Mouse (Mus musculus) mouse trophoblast stem cell (cell line): ENCODE results near the gene Fbxo6.

Experiments
- in situ Hi-C, 2 experiments: fragments of 300-500 bp; cut with MseI, MboI; formaldehyde crosslinking; loops; 2 replicates in 1 of 2; 3 replicates in 1 of 2; pipeline ENCODE4 v1.15.1; 2025

Fbxo6 gene

DNA sequence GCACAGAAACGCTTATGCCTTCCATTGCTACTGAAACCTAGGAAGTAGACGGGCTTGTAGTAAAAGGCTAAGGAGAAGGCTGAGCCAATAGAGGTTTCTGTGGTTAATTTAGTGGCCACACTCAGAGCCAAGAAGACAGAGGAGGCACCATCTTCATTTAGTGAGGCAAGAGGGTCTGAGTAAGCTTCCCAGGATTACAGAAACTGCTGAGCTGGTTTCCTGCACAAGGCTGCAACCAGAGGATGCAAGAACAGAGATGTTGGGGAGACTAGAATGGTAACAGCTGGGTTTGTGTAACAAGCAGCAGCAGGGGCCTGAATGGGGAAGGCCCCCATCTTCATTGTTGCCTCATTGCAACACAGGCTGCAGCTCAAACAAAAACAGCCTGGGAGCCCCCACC lies 23.3 kb downstream of the Fbxo6 start:
- in situ Hi-C loops = no loop called here

DNA sequence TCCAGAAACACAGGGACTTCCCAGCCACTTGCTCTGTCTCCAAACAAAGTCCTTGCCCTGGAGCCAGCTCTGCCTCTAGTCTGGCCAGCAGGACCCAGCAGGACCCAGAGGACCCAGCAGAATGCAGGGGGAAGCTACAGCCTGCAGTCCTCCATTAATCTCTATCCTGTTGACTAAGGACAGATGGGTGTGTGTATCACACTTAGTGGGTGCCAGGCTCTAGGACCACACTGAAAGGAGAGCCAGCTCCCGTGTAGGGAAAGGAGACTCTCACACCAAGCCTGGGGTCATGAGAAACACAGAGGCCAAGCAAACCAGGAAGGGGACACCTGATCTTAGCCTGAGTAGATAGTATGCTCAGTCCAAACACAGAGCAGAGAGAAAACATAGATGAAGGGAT lies 23.7 kb downstream of the Fbxo6 start:
- in situ Hi-C loops = no loop called here

- in situ Hi-C loops = no loop called here
Measured at GRCm38 (mm10) chr4:148122694-148123066, 29.3 kb downstream of the Fbxo6 start.

DNA sequence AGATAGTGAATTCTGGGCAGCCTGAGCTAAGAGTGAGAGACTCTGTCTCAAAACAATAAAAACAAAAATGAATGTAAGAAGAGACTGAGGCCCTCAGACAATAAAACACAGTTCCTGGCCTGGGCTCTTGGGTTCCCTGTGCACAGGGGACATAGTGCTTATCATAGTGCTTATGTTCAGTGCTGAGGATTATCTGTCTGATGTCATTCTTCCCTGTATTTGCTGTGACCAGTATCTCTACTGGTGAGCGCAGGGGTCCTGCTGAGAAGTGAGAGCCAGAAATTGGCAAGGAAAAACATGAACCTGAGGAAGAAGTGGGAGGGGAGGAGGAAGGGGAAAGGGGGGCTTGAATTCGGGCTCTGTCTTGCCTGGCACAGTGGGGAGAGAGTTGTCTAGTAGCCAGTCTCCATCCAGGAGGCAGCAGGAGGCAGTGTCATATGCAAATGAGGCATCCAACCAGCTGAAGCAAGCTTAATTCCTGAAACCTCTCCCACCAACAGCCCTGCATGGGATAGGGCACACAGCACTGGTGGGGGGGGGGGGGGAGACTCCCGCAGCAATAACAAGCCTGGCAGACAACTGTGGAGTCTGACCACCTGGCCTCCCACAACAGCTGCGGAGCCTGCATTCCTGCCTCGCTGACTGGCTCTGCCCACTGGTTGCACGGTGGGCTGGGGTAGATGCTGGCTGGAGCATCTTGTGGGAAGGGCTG lies 29.8 kb downstream of the Fbxo6 start:
- in situ Hi-C loops = no loop called here

DNA sequence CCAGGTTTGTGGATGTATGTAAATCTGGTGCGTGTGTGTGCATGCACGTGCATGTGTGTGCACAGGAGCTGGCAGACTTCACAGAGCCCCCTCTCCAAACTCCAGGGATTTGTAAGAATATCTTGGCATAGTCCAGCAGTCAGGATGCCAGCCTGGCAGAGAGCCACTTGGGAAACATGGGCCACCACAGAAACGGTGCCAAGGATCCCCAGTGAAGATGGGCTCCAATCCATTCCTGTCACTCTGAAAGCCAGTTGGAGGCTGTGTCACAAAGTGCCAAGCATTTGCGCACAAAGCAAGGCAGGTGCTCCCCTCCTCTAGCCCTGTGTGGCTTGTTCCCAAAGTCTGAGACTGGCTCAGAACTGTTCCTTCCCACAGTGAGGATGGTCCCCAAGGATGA lies 30.6 kb downstream of the Fbxo6 start:
- in situ Hi-C loops = no loop called here

DNA sequence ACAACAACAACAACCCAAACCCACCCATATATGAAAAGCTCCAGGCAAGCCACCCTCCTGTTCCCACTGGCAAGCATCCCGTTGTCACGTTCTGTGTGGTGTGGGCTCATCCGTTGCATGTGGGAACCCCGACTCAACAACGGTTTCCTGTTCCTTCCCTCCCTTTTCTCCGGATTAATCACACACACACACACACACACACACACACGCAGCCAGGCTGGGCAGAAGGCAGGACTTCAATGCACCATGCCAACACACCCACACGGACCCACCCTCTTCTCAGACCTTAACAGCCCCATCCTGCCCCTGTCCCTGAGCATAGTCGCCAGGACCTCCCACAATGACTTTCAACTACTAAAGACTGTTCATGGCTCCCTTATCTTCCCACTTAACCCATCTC lies 31.4 kb downstream of the Fbxo6 start:
- in situ Hi-C loops = no loop called here

- in situ Hi-C loops = loop anchor here (5.0 kb wide), 2 partner anchors 43 to 48 kb away; partner anchors contain the start of genes Fbxo2 (in 1 of the 2) and Fbxo44 (in 1 of the 2)
Measured at GRCm38 (mm10) chr4:148119578-148119977, 32.4 kb downstream of the Fbxo6 start.

GRCm38 (mm10) chr4:148117392-148117791 lies 34.5 kb downstream of the Fbxo6 start:
- in situ Hi-C loops = loop anchor here (5.0 kb wide), 2 partner anchors 45 to 50 kb away; partner anchors contain the start of genes Fbxo2 (in 1 of the 2) and Fbxo44 (in 1 of the 2)

DNA sequence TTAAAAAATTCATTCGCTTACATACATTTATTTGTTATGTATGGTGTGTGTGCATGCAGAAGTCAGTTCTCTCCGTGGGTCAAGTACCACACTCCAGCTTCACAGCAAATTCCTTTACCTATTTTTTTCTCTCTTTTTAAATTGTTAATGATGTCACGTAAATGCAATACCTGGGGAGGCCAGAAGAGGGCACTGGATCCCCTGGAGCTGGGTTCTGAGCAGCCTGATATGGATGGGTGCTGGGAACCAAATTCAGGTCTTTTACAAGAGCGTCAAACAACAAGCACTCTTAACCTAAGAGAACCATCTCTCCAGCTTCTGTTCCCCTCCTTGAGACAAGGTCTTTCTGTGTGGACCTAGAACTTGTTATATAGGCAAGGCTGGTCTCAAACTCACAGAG lies 35.3 kb downstream of the Fbxo6 start:
- in situ Hi-C loops = loop anchor here (5.0 kb wide), 2 partner anchors 46 to 51 kb away; partner anchors contain the start of genes Fbxo2 (in 1 of the 2) and Fbxo44 (in 1 of the 2)

DNA sequence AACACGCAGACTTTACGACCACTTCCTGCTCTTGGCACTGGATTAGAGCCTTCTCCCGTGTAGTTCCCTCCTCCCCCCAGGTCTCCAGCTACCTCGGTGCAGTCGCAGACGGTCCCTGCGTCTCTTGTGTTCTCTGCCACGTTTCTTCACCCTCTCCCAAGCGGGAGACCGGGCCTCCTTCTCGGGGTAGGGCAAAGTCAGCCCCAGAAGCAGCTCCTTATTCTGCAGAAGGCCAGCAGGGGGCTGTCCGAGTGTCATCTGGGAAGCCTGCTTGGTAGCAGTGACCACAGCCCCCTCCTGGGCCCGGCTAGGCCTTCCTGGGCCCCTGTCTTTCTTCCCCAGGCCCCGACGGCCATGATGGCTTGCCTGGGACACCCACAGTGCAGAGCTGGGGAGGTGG lies 36.5 kb downstream of the Fbxo6 start:
- in situ Hi-C loops = loop anchor here (5.0 kb wide), 2 partner anchors 47 to 52 kb away; partner anchors contain the start of genes Fbxo2 (in 1 of the 2) and Fbxo44 (in 1 of the 2)

- in situ Hi-C loops = loop anchor here (5.0 kb wide), 2 partner anchors 47 to 52 kb away; partner anchors contain the start of genes Fbxo2 (in 1 of the 2) and Fbxo44 (in 1 of the 2)
Measured at GRCm38 (mm10) chr4:148114758-148115391, 37.1 kb downstream of the Fbxo6 start.

- in situ Hi-C loops = no loop called here
Measured at GRCm38 (mm10) chr4:148112519-148112918, 39.4 kb downstream of the Fbxo6 start.

- in situ Hi-C loops = no loop called here
Measured at GRCm38 (mm10) chr4:148109215-148109614, 42.7 kb downstream of the Fbxo6 start.

DNA sequence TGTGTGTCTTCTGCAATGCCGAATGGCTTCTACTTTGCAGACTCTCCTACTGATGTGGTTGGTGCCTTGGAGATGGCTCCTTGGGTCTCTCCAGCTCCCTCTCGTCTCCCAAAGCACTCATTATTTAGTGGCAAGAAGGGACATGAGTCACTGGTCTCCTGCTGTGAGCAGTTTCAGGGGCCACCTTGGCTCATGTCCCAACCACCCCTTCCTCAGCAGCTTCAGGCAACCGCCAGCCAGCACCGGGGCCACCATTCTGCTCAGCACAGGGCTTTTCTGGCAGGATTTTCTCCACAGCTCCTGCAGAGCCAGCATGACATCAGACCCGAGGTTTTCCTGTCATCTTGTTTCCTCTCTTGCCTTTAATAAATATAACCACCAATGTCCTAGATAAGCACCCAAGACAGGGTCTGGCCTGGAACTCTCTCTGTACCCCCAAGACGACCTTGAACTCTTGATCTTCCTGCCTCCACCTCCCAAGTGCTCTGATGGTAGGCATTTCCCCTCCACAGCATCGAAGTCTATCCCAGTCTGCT lies 43.3 kb downstream of the Fbxo6 start:
- in situ Hi-C loops = no loop called here

DNA sequence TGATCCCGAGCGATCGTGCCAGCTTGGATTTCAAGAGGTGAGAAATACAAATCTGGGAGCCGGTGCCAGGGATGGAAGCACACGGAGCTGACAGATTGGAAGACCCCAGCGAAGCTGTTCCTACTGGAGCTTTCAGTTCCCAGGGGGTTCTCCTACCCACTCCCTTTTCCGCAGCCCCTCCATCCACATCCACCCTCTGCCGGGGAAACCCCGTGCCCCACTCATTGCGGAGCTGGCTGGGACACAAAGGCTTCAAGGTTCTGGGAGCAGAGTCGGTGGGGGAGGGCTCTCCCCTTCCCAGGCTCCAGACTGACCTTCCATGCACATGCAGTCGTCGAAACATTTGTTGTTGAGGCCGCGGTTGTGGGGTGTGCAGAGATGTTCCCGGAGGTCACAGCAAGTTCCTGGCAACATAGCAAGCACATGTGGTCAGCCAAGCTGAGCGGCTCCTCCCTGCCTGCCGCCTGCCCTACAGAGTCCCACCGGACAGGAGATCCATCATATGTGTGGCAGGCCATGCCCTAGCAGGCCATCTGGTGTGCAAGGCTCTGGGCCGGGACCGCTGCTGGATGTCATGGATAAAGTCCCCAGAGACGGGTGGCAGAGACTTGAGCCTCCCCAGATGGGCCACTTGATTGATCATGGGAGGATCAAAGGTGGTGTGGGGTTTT lies 44.2 kb downstream of the Fbxo6 start:
- in situ Hi-C loops = no loop called here

DNA sequence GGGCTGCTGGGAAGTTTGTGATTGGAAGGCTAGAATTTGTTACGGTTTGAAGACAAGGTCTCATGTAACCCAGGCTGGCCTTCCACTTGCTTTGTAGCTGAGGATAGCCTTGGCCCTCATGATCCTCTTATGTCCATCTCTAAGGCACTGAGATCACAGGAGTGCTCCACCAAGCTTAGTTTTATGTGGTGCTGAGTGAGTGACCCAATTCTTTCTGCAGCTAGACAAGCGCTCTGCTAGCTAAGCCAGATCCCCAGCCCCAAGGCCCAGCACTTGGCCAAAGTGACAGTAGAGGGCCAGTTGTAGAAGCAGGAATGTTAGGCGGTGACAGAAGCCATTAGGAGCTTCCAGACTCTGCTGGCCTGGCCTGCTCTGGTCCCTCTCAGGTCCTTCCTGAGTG lies 47.8 kb downstream of the Fbxo6 start:
- in situ Hi-C loops = no loop called here

GRCm38 (mm10) chr4:148101801-148102527 lies 50.0 kb downstream of the Fbxo6 start:
- in situ Hi-C loops = no loop called here

- in situ Hi-C loops = no loop called here
Measured at GRCm38 (mm10) chr4:148098666-148099065, 53.3 kb downstream of the Fbxo6 start.

DNA sequence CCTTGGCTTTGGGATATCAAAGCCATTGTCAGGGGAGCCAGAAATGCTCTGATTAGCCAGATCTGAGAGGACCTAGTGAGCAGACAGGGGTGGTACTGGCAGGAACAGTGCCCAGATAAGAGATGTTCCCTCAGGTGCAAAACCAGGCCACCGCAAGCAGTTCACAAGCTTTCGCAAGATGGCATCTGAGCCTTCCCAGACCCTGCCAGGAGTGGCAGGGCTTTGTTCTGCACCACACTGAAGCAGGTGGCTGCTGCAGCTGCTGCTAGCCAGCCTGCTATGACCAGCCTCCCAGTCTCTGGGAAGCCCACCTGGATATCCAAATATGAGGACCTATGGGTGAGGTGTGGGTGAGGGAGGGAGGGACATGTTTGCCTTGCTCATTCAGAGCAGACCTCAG lies 54.0 kb downstream of the Fbxo6 start:
- in situ Hi-C loops = no loop called here
